Mouse (Mus musculus) myocyte (in vitro differentiated cells): Measurements from ENCODE around the gene Kat7.
A peak's percentile ranks its signal among the peaks of the same experiment; 100 is the strongest.

Source experiments
- MAX ChIP-seq: IDR thresholded peaks from one replicate; pipeline ENCODE4 v1.6.1; 2011; ENCODE audit warnings: low read depth, mild to moderate bottlenecking, control low read depth
- POLR2A ChIP-seq: IDR thresholded peaks from one replicate; pipeline ENCODE4 v1.6.1; 2011; ENCODE audit warnings: low read depth, mild to moderate bottlenecking, control low read depth, moderate library complexity; ENCODE audit not compliant: insufficient read length
- TCF12 ChIP-seq: IDR thresholded peaks from one replicate; pipeline ENCODE4 v1.6.1; 2011; ENCODE audit warnings: mild to moderate bottlenecking, control low read depth; ENCODE audit not compliant: poor library complexity, insufficient read depth, severe bottlenecking

- TF ChIP-seq MAX (no peak), TCF12 (no peak), POLR2A (peak; percentile 73)
Observed at GRCm38 (mm10) chr11:95310007-95310647, at the start of gene Kat7.
